Mouse (Mus musculus): ENCODE results near the gene Dnajb1. TPM values are rescaled to one million over a fixed set of nuclear protein-coding genes. Genes with fewer than 3 reads are reported as not detected.

The Dnajb1 gene
- polyA plus RNA-seq, 1 experiment from 2014 or later: 78.2 TPM

DNA sequence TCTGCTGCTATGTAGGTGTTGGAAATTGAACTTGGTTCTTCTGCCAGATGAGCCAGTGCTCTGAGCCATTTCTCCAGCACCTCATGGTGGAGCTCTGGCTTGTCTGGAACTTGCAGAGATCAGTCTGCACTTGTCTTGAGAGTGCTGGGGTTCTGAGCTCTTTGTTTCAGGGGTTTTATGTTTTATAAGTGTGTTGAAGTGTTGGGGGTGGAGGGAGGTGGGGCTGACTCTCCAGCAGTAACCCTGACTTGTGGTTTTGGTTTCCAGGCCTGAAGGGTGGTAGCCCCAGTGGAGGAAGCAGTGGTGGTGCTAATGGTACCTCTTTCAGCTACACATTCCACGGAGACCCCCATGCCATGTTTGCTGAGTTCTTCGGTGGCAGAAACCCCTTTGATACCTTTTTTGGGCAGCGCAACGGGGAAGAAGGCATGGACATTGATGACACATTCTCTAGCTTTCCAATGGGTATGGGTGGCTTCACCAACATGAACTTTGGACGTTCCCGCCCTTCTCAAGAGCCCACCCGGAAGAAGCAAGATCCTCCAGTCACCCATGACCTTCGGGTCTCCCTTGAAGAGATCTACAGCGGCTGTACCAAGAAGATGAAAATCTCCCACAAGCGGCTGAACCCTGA is 1.7 kb downstream of the Dnajb1 start:
- Histone ChIP-seq H3K9me3 (ENCODE audit: control insufficient read depth, low read length) (no peaks in the 10 kb centered on the region), H3K27me3 (ENCODE audit: control insufficient read depth, insufficient read depth, low read length) (no peaks in the 10 kb centered on the region), H3K27ac (replicated peaks; ENCODE audit: low read depth, low read length) (no peak overlapping the region), H3K9ac (ENCODE audit: low read length) (no peak overlapping the region), H3K4me3 (ENCODE audit: low read depth, low read length) (peak overlapping the region; percentile 84), H3K4me1 (ENCODE audit: control insufficient read depth, insufficient read depth, low read length) (peaks cover 6% of the 10 kb centered on the region), H3K36me3 (ENCODE audit: control insufficient read depth, insufficient read depth, low read length) (peaks cover 18% of the 10 kb centered on the region), H3K4me2 (ENCODE audit: low read depth, severe bottlenecking) (peak overlapping the region; percentile 74)
- ATAC-seq (ENCODE audit: insufficient number of reproducible peaks, low FRiP score, low TSS enrichment, low read depth) (no peak), DNase-seq (ENCODE audit: low spot score) (no peak)
- WGBS: 94% methylated on average over 10 of the region's 10 CpGs

- no peak for ATAC-seq (ENCODE audit: insufficient number of reproducible peaks, low FRiP score, low TSS enrichment, low read depth)
- Histone ChIP-seq H3K27ac (replicated peaks; ENCODE audit: low read depth, low read length) (no peak overlapping the region), H3K27me3 (ENCODE audit: control insufficient read depth, insufficient read depth, low read length) (no peaks in the 10 kb centered on the region), H3K9me3 (ENCODE audit: control insufficient read depth, low read length) (no peaks in the 10 kb centered on the region), H3K4me3 (ENCODE audit: low read depth, low read length) (no peak overlapping the region), H3K4me1 (ENCODE audit: control insufficient read depth, insufficient read depth, low read length) (peaks cover 6% of the 10 kb centered on the region), H3K4me2 (ENCODE audit: low read depth, severe bottlenecking) (no peak overlapping the region), H3K9ac (ENCODE audit: low read length) (no peak overlapping the region), H3K36me3 (ENCODE audit: control insufficient read depth, insufficient read depth, low read length) (peaks cover 18% of the 10 kb centered on the region)
- WGBS: 97% methylated on average over 4 of the region's 4 CpGs
- no peak for DNase-seq (ENCODE audit: low spot score)
Measured at GRCm38 (mm10) chr8:83611921-83612320, 3.9 kb downstream of the Dnajb1 start.

DNA sequence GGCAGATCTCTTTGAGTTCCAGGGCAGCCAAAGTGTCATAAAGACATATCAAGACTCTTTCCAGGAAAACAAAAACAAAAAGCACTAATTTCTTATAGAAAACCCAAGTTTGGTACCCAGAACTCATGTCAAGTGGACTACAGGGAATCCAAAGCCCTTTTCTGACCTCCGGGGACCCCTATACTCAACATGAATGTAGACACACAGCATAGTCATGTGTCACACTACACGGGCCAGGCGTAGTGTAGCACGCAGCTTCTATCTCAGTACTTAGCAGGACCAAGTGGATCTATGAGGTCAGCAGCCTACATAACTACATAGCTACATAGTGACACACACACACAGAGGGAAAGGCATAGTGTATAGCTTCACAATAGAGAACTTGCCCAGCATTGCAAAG is 5.7 kb downstream of the Dnajb1 start:
- H3K4me2 ChIP-seq (ENCODE audit: low read depth, severe bottlenecking): no peak overlapping the region
- peaks cover 18% of the 10 kb centered on the region for H3K36me3 ChIP-seq (ENCODE audit: control insufficient read depth, insufficient read depth, low read length)
- H3K27me3 ChIP-seq (ENCODE audit: control insufficient read depth, insufficient read depth, low read length): no peaks in the 10 kb centered on the region
- WGBS: 87% methylated on average over 4 of the region's 4 CpGs
- no peak overlapping the region for H3K4me3 ChIP-seq (ENCODE audit: low read depth, low read length)
- no peak overlapping the region for H3K27ac ChIP-seq (replicated peaks; ENCODE audit: low read depth, low read length)
- H3K9me3 ChIP-seq (ENCODE audit: control insufficient read depth, low read length): no peaks in the 10 kb centered on the region
- ATAC-seq (ENCODE audit: insufficient number of reproducible peaks, low FRiP score, low TSS enrichment, low read depth): no peak
- H3K9ac ChIP-seq (ENCODE audit: low read length): no peak overlapping the region
- H3K4me1 ChIP-seq (ENCODE audit: control insufficient read depth, insufficient read depth, low read length): peaks cover 6% of the 10 kb centered on the region
- DNase-seq (ENCODE audit: low spot score): no peak

GRCm38 (mm10) chr8:83616625-83617024 is 8.6 kb downstream of the Dnajb1 start:
- Histone ChIP-seq H3K4me3 (ENCODE audit: low read depth, low read length) (no peak overlapping the region), H3K9ac (ENCODE audit: low read length) (no peak overlapping the region), H3K4me1 (ENCODE audit: control insufficient read depth, insufficient read depth, low read length) (no peaks in the 10 kb centered on the region), H3K4me2 (ENCODE audit: low read depth, severe bottlenecking) (no peak overlapping the region), H3K27ac (replicated peaks; ENCODE audit: low read depth, low read length) (no peak overlapping the region), H3K27me3 (ENCODE audit: control insufficient read depth, insufficient read depth, low read length) (no peaks in the 10 kb centered on the region), H3K36me3 (ENCODE audit: control insufficient read depth, insufficient read depth, low read length) (peaks cover 11% of the 10 kb centered on the region; the same call in 1 of the 2 replicates), H3K9me3 (ENCODE audit: control insufficient read depth, low read length) (no peaks in the 10 kb centered on the region)
- ATAC-seq (ENCODE audit: insufficient number of reproducible peaks, low FRiP score, low TSS enrichment, low read depth) (no peak), DNase-seq (ENCODE audit: low spot score) (no peak)

DNA sequence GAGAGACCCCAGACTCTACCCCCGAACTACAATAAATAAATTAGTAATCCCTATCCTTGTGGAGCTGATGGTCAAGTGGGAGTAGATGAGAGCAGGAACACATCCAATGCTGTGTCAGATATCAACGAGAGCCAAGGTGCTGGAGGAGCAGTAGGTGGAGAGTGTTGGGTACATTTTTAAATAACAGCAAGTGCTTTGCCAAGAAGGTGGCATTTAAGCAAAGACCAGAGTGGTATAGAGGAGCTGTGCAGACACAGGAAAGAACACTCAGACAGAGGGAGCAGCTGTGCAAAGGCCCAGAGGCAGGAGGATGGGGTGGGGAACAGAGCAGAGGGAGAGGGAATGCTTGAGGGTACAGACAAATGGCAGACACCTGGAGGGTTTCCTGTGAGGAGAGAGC is 9.1 kb downstream of the Dnajb1 start:
- Histone ChIP-seq H3K9me3 (ENCODE audit: control insufficient read depth, low read length) (no peaks in the 10 kb centered on the region), H3K27me3 (ENCODE audit: control insufficient read depth, insufficient read depth, low read length) (no peaks in the 10 kb centered on the region), H3K36me3 (ENCODE audit: control insufficient read depth, insufficient read depth, low read length) (peaks cover 9% of the 10 kb centered on the region; the same call in 1 of the 2 replicates), H3K4me3 (ENCODE audit: low read depth, low read length) (no peak overlapping the region), H3K9ac (ENCODE audit: low read length) (no peak overlapping the region), H3K27ac (replicated peaks; ENCODE audit: low read depth, low read length) (no peak overlapping the region), H3K4me1 (ENCODE audit: control insufficient read depth, insufficient read depth, low read length) (no peaks in the 10 kb centered on the region), H3K4me2 (ENCODE audit: low read depth, severe bottlenecking) (no peak overlapping the region)
- WGBS: 82% methylated on average over 2 of the region's 2 CpGs
- DNase-seq (ENCODE audit: low spot score) (no peak), ATAC-seq (ENCODE audit: insufficient number of reproducible peaks, low FRiP score, low TSS enrichment, low read depth) (no peak)

DNA sequence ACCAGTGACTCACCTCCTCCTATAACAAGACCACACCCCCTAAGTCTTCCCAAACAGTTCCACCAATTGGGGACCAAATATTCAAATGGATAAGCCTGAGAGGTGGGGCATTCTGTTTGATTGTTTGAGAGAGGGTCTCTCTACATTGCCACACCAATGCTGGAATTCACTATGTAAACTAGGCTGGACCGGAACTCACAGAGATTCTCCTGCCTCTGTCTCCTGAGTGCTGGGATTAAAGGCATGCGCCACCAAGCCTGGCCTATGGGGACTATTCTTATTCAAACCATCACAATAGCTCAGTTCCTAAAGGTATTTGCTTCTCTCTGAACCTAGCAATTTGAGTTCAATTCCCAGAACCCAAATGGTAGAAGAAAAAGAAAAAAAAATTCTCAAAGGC is 10.6 kb downstream of the Dnajb1 start:
- H3K27me3 ChIP-seq (ENCODE audit: control insufficient read depth, insufficient read depth, low read length): no peaks in the 10 kb centered on the region
- no peaks in the 10 kb centered on the region for H3K9me3 ChIP-seq (ENCODE audit: control insufficient read depth, low read length)
- H3K27ac ChIP-seq (replicated peaks; ENCODE audit: low read depth, low read length): no peak overlapping the region
- DNase-seq (ENCODE audit: low spot score) (no peak), ATAC-seq (ENCODE audit: insufficient number of reproducible peaks, low FRiP score, low TSS enrichment, low read depth) (no peak)
- 98% methylated on average over 2 of the region's 2 CpGs for WGBS
- H3K4me2 ChIP-seq (ENCODE audit: low read depth, severe bottlenecking): no peak overlapping the region
- no peak overlapping the region for H3K4me3 ChIP-seq (ENCODE audit: low read depth, low read length)
- H3K9ac ChIP-seq (ENCODE audit: low read length): no peak overlapping the region
- H3K36me3 ChIP-seq (ENCODE audit: control insufficient read depth, insufficient read depth, low read length): 0 out of 2 replicates have a peak, but pooled peaks cover 3% of the 10 kb centered on the region
- no peaks in the 10 kb centered on the region for H3K4me1 ChIP-seq (ENCODE audit: control insufficient read depth, insufficient read depth, low read length)

- H3K27ac ChIP-seq (replicated peaks; ENCODE audit: low read depth, low read length): no peak overlapping the region
- no peak overlapping the region for H3K4me3 ChIP-seq (ENCODE audit: low read depth, low read length)
- H3K4me2 ChIP-seq (ENCODE audit: low read depth, severe bottlenecking): no peak overlapping the region
- no peaks in the 10 kb centered on the region for H3K9me3 ChIP-seq (ENCODE audit: control insufficient read depth, low read length)
- 90% methylated on average over 9 of the region's 9 CpGs for WGBS
- H3K36me3 ChIP-seq (ENCODE audit: control insufficient read depth, insufficient read depth, low read length): no peaks in the 10 kb centered on the region
- no peak overlapping the region for H3K9ac ChIP-seq (ENCODE audit: low read length)
- H3K4me1 ChIP-seq (ENCODE audit: control insufficient read depth, insufficient read depth, low read length): no peaks in the 10 kb centered on the region
- ATAC-seq (ENCODE audit: insufficient number of reproducible peaks, low FRiP score, low TSS enrichment, low read depth) (no peak), DNase-seq (ENCODE audit: low spot score) (no peak)
- H3K27me3 ChIP-seq (ENCODE audit: control insufficient read depth, insufficient read depth, low read length): no peaks in the 10 kb centered on the region
Measured at GRCm38 (mm10) chr8:83619568-83620285, 11.7 kb downstream of the Dnajb1 start.

DNA sequence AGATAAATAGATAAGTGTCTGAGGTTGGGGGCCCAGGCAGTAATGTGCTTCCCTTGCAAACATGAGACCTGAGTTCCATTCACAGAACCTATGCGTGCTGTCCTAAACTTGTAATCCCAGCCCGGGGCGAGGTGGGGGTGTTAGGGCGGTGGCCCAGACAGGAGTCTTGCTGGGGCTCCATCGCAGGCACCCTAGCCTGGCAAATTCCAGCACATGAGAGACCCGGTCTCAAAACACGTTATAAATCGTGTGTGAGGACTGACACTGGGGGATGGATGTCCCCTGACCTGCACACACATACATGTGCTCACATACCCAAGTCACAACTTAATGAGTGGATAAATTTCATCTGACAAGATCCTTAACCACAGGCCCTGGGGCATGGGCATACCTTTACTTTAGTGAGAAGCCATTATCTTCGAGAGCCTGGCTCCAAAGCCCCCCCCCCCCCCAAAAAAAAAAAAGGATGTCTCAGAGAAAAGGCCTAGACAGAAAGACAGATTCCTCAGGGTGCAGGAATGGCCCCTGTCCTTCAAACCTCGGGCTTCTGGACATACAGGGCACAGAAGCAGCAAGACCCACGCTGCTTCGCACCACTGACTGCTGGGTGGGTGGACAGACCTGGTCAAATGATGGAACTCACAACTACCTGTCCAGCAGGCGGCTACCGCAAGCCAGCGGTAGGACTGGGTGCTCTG is 13.8 kb downstream of the Dnajb1 start:
- Histone ChIP-seq H3K27me3 (ENCODE audit: control insufficient read depth, insufficient read depth, low read length) (no peaks in the 10 kb centered on the region), H3K36me3 (ENCODE audit: control insufficient read depth, insufficient read depth, low read length) (no peaks in the 10 kb centered on the region), H3K9me3 (ENCODE audit: control insufficient read depth, low read length) (no peaks in the 10 kb centered on the region), H3K4me1 (ENCODE audit: control insufficient read depth, insufficient read depth, low read length) (no peaks in the 10 kb centered on the region), H3K4me2 (ENCODE audit: low read depth, severe bottlenecking) (peak overlapping the region; percentile 53), H3K9ac (ENCODE audit: low read length) (0 out of 2 replicates have a peak overlapping the region, but pooled peaks have one; percentile 1), H3K27ac (replicated peaks; ENCODE audit: low read depth, low read length) (no peak overlapping the region), H3K4me3 (ENCODE audit: low read depth, low read length) (peak overlapping the region; percentile 18; the same call in 1 of the 2 replicates)
- ATAC-seq (ENCODE audit: insufficient number of reproducible peaks, low FRiP score, low TSS enrichment, low read depth) (peak; percentile 29), DNase-seq (ENCODE audit: low spot score) (no peak)
- WGBS: 56% methylated on average over 15 of the region's 15 CpGs

Data from limb, embryonic 11.5 days (tissue).